Mouse (Mus musculus) macrophage (primary cell): ENCODE measurements at regions not wholly inside any gene's neighbourhood (a gene's known extent, or its start where the extent isn't known, plus 50 kb on each side); places are given as distances from the start of the nearest gene placed in this dataset.

Experiments
- H3K27ac ChIP-seq: fragments of 350-480 bp; formaldehyde crosslinking; 2 replicates; pipeline ENCODE4 v1.9.0; 2021
- H3K36me3 ChIP-seq: fragments of 350-480 bp; formaldehyde crosslinking; 2 replicates; pipeline ENCODE4 v1.9.0; 2021; ENCODE audit errors: inconsistent target
- H3K4me3 ChIP-seq: fragments of 350-480 bp; formaldehyde crosslinking; 2 replicates; pipeline ENCODE4 v1.9.0; 2021; ENCODE audit errors: inconsistent target
- H3K79me2 ChIP-seq: fragments of 350-480 bp; formaldehyde crosslinking; 2 replicates; pipeline ENCODE4 v1.9.0; 2021; ENCODE audit errors: inconsistent target
- WGBS: methylation state at CpG from one replicate; pipeline ENCODE4 v1.1.7; 2026; ENCODE audit warnings: inconsistent platforms; ENCODE audit not compliant: missing documents; 5-methylcytosine and 5-hydroxymethylcytosine counted together

DNA sequence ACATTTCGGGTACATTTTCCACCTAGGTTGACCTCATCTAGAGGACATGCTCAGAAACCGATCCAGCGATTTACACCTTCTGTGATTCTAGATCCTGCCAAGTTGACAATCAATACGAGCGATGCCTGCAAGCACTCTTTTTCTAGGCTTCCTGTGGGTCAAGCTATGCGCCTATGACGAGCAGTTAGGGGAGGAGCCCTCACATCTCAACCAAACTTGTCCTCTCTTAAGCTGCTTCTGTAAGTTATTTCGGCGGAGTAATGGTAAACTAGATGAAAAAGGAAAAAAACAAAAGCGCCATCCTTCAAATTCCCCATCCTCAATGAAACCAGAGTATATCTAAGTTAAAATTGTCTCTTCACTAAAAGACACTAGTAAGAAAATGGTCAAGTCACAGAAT lies 858.5 kb downstream of the Zfp704 start:
- Histone ChIP-seq H3K27ac (no peak overlapping the region), H3K79me2 (no peaks in the 10 kb centered on the region), H3K36me3 (no peaks in the 10 kb centered on the region), H3K4me3 (no peak overlapping the region)
- WGBS = 87% methylated on average over 10 of the region's 10 CpGs

DNA sequence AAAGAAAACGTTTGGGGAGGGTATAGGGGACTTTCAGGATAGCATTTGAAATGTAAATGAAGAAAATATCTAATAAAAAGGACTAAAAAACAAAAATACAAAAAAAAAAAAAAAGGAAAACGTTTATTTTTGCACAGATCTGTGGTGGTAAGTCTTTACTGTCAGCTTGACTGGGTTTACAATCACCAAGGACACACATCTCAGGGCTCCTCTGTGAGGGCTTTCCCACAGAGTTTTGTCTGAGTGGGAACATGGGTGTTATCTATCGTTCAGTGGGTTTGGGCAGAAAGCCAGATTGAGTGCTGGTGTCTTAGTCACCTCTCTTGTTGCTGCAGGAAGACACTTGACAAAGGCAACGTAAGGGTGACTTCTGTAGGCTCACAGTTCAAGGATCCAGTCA lies 859.0 kb downstream of the Zfp704 start:
- WGBS = 82% methylated on average over 4 of the region's 4 CpGs
- Histone ChIP-seq H3K36me3 (no peaks in the 10 kb centered on the region), H3K4me3 (no peak overlapping the region), H3K79me2 (no peaks in the 10 kb centered on the region), H3K27ac (no peak overlapping the region)

DNA sequence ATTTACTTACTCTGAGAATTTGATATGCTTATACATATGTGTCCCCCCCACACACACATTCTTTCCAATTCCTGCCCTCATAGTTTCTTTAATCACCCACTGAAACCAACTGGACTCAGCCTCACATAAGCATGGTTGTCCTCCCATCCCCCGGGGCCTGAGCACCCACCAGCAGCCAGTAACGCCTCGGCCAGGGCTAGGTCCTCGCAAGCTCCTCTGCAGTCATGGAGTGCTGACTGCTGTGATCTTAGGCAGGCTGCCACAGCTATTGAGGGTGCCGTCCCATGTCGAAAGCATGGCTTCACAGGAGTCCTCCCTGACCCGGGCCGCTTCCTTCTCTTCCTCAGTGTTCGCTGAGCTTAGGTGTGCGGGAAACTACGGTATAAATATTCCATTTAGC lies 859.7 kb downstream of the Zfp704 start:
- Histone ChIP-seq H3K4me3 (no peak overlapping the region), H3K79me2 (no peaks in the 10 kb centered on the region), H3K36me3 (no peaks in the 10 kb centered on the region), H3K27ac (no peak overlapping the region)
- WGBS = 93% methylated on average over 11 of the region's 11 CpGs

DNA sequence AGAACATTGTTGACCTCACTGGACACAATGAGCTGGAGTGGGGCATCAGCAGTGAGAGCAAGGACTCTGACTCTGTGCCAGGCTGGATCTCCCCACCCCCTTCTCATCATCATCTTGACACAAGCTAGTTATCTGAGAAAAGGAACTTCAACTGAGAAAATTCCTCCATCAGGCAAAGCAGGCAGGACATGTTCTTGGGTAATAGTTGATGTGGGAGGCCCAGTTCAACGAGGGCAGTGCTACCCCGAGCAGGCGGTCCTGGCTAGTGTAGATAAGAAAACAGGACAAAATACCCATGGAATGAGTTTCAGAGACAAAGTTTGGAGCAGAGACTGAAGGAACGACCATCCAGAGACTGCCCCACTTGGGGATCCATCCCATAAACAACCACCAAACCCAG lies 862.7 kb downstream of the Zfp704 start:
- no peak overlapping the region for H3K4me3 ChIP-seq
- no peaks in the 10 kb centered on the region for H3K79me2 ChIP-seq
- no peaks in the 10 kb centered on the region for H3K36me3 ChIP-seq
- H3K27ac ChIP-seq = peak overlapping the region; percentile 94
- 38% methylated on average over 4 of the region's 4 CpGs for WGBS

DNA sequence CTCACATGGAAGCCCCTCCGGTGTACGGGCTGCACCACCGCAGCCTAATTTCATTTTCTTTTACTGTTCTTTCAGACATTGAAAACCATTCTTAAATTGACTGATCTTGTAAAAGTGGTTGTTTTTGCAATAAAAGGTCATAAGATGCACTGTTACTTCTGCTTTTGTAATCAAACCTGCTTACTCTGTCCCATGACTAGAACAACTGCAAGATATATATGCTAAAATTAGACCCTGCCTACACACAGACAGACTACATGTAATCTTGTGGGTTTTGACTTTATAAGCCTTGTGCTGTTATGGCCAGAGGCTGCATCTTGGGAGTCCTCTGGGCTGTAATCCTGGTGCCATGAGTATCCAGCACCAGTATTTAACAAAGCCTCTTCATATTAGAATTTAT lies 863.2 kb downstream of the Zfp704 start:
- no peaks in the 10 kb centered on the region for H3K36me3 ChIP-seq
- H3K4me3 ChIP-seq = no peak overlapping the region
- H3K79me2 ChIP-seq = no peaks in the 10 kb centered on the region
- WGBS = 59% methylated on average over 3 of the region's 3 CpGs
- H3K27ac ChIP-seq = peak overlapping the region; percentile 94

DNA sequence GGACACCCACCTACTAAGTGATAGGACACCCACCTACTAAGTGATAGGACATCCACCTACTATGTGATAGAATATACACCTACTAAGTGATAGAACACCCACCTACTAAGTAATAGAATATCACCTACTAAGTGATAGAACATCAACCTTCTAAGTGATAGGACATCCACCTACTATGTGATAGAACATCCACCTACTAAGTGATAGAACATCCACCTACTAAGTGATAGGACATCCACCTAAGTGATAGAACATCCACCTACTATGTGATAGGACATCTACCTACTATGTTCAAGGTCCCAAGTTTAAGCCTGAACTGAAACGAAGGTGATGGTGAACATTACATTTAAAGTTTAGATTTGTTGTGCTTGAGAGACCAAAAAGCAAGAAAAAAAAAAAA lies 863.8 kb downstream of the Zfp704 start:
- 100% methylated on average over 1 of the region's 1 CpGs for WGBS
- peak overlapping the region; percentile 94 for H3K27ac ChIP-seq
- no peak overlapping the region for H3K4me3 ChIP-seq
- no peaks in the 10 kb centered on the region for H3K79me2 ChIP-seq
- no peaks in the 10 kb centered on the region for H3K36me3 ChIP-seq

DNA sequence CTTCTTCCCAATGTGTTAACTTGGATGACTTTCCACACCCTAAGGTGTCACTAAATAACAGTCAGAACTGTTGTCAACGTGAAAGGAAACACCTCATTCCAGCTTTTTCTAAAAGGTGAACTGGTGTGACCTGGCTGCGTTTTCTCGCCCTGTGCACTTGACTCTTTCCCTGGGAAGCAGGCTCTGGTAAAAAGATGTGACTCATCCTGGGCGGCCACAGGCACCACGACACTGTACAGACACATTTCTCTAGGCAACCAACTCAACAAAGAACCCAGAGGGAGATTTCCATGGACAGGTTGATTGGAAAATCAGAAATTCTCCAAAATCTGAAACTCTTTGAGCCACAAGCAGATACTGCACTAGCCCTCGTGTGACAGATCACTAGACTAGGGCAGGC lies 865.0 kb downstream of the Zfp704 start:
- Histone ChIP-seq H3K4me3 (no peak overlapping the region), H3K79me2 (no peaks in the 10 kb centered on the region), H3K36me3 (no peaks in the 10 kb centered on the region), H3K27ac (no peak overlapping the region)
- WGBS = 82% methylated on average over 6 of the region's 6 CpGs

DNA sequence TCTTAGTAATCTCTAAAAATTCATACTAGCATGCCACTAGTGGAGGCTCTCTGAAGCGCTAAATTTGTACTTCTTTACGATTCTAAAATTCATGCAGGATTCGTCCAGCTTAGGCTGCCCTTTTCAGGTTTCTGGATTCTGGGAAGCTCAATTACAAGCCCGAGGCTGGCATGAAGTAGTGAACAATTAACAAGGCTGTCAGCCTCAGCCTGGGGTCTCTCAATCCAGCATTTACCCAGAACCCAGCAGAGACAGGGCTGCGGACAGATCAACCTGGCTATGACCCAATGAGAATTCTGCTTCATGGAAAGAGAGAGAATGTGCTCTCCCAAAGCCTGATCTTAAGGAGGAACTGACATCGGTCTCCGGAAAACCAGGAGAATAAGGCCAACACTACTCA lies 866.2 kb downstream of the Zfp704 start:
- H3K27ac ChIP-seq = no peak overlapping the region
- 96% methylated on average over 7 of the region's 7 CpGs for WGBS
- H3K36me3 ChIP-seq = no peaks in the 10 kb centered on the region
- H3K79me2 ChIP-seq = no peaks in the 10 kb centered on the region
- no peak overlapping the region for H3K4me3 ChIP-seq

DNA sequence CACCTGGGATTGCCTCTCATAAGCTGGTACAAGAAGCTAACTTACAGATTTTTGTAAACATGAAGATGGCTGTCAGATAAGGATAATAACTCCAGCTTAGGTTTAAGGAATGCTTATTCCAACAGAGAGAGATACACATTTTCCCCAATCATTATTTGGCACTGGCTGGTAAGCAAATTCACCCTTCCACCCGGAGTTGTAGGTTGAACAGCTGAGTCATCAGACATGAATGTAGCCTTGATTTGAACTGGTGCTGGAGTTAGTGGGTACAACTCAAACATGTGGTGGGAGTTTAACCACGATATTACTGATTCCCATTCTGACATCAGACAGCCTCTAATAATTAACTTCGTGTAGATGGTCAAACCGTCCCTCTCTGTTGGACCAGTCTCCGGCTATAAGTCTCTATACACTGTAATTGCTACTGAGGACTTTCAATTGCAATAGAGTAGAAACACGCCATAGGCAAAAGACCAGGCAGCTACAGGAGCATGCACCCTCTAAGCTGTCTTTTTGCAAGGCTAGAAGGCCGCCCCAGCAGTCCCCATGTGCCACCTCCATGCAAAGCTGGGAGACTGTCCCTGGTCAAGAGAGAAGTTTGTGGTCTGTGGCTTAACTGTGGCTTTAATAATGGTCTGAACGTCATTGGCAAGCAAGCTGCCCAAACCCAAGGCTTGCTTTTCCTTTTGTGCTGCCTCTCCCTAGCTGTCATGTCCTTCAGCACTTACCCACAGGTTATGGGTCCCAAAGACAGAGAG lies 868.4 kb downstream of the Zfp704 start:
- Histone ChIP-seq H3K79me2 (no peaks in the 10 kb centered on the region), H3K27ac (no peak overlapping the region), H3K4me3 (no peak overlapping the region), H3K36me3 (no peaks in the 10 kb centered on the region)
- 65% methylated on average over 8 of the region's 8 CpGs for WGBS

DNA sequence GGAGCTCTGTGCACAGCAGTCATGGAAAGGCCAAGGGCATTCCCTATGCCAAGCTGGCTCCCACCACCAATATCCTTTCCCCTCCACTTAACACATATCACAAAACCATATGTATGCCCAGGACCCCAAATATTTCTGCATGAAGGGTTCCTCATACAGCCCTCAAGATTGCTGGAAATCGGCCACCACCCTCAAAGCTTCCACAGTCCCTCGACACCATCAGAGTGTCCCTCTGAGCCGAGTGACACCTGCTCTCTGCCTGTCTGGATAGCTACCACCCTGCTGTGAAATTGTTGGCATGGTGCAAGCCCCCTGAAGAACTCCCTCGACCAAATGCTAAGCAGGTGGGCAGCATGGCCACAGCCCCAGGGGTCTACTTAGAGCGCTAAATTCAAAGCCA lies 869.2 kb downstream of the Zfp704 start:
- Histone ChIP-seq H3K4me3 (no peak overlapping the region), H3K36me3 (no peaks in the 10 kb centered on the region), H3K79me2 (no peaks in the 10 kb centered on the region), H3K27ac (no peak overlapping the region)
- WGBS = 94% methylated on average over 5 of the region's 5 CpGs

DNA sequence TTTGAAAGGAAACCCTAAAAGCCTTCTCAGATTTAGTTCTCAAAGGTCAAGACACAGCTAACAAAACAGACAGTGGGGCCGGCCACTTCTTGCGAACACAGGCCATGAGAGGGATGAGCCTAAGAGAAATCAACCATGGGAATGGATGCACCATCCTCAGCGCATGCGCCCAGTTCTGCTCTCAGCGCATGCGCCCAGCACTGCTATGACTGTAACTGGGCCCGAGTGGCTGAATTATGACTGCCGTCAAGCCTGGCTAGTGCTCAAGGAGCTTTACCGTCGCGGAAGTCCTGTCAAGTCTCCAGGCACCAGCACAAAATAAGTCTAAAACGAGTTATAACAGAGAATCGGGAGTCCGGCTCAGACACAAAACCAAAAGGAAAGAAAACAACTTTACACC lies 870.6 kb downstream of the Zfp704 start:
- Histone ChIP-seq H3K4me3 (no peak overlapping the region), H3K27ac (no peak overlapping the region), H3K79me2 (no peaks in the 10 kb centered on the region), H3K36me3 (no peaks in the 10 kb centered on the region)
- 93% methylated on average over 14 of the region's 14 CpGs for WGBS

DNA sequence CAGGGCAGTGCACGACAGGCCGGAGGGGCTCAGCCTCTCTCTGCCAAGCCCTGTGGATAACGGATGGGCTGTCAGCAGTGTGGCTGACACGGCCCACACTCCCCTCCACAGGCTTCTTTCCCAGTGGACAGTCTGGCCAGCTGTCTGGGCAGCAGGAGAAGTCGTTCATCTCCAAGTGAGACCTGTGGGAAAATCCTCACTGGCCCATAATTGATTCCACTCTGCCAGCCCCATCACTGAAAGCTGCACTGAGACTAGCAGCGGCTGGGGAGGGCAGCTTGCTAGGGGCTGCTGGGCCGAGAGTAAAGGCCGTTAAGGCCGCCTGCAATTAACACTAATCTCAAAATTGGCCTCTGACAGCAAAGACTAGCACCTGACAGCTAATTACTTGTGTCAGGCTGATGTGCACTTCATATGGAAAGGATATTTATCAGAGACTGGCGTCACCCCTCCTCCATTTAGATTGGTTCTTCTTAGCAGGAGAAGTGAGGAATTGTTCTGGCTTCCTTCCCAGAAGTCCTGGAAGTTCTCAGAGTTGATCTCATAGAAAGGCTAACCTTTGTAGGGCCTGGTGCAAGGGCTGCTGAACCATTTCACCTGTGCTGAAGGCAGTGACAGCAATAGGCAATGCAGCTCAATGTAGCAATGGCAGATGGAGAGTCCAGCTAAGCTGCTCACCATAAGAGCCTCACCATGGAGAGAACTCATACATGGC lies 873.5 kb downstream of the Zfp704 start:
- H3K36me3 ChIP-seq = no peaks in the 10 kb centered on the region
- H3K27ac ChIP-seq = no peak overlapping the region
- no peaks in the 10 kb centered on the region for H3K79me2 ChIP-seq
- no peak overlapping the region for H3K4me3 ChIP-seq
- WGBS = 91% methylated on average over 8 of the region's 10 CpGs

DNA sequence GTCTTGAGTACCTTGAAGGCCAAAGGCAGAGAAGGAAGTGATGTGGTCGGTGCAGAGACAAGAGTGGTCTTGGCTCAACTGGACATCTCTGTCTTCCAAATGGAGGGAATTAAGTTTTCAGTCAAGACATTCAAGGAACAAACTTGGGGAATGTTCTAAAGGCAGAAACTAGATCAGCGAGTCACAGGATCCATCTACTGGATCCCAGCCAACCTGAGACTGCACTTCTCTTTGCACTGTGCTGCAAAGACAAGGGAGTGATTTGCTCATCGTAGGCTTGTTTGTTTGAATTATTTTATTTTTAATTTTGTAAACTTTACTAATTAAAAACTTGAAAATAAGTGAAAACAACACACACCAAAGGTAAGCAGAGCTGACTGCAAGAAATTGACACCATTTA lies 875.8 kb downstream of the Zfp704 start:
- Histone ChIP-seq H3K79me2 (no peaks in the 10 kb centered on the region), H3K36me3 (no peaks in the 10 kb centered on the region), H3K27ac (no peak overlapping the region), H3K4me3 (no peak overlapping the region)
- 46% methylated on average over 3 of the region's 3 CpGs for WGBS

DNA sequence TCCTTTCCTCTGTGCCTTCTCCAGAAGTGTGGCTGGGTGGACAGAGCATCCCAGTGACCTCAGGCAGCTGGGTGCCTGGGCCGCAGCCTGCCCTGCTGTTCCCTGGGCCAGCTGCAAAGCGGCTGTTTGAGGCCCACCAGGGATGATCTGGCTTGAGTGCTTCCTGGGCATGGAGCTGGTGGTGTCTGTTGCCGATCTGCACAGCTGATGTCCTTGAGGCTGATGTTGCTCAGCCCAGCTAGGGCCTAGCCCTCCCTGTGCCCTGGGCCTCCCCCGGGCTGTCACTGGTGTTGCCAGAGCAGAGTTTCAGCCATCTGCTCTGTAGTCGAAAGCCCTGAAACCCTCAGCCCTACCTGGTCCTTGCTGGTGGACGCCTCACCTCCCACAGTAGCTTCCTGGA lies 878.5 kb downstream of the Zfp704 start:
- Histone ChIP-seq H3K27ac (no peak overlapping the region), H3K79me2 (no peaks in the 10 kb centered on the region), H3K36me3 (no peaks in the 10 kb centered on the region), H3K4me3 (no peak overlapping the region)
- 93% methylated on average over 6 of the region's 6 CpGs for WGBS

DNA sequence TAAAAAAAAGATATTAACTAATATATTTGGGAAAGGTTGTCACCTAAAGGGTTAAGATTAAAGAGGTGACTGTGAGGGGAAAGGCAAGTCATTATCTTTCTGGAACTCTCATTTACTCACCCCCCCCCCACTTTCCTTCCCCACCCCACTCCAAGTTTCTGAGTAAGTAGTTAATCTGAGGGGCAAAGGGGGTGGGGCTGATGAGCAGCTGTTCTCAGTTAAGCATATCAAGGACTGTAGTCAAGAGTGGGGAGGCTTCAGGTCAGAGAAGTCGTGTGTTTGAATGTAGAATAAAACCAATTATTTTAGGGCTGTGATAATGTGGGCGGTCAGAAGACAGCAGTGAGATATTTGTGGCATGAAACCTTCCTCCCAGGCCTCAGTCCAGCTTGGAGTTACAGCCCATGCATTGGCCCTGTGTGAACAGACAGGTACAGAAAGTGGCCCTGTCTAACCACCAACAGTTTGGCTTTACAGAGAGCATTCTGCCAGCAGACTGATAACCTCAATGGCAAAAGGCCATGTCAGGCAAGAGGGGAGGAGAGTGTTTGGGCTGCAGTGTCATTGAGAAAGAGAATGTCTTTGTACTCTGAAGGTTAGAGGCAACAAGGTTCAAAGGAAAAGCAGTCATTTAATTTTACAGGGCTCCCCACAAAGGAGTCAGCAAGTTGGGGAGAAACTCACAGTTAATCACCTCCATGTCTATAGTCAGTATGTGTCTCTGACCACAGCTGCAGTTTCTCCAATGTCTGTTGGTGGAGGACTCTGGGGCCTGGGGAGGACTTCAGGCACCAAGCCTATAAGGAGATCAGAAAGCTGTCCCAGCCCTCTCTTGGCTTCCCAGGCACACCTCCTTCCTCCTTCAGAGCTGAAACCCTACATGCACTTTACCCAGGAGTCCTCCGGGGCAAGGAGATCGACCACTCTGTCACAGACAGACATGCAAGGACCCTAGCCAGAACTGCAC lies 888.0 kb downstream of the Zfp704 start:
- no peaks in the 10 kb centered on the region for H3K36me3 ChIP-seq
- 93% methylated on average over 4 of the region's 4 CpGs for WGBS
- H3K79me2 ChIP-seq = no peaks in the 10 kb centered on the region
- H3K27ac ChIP-seq = no peak overlapping the region
- no peak overlapping the region for H3K4me3 ChIP-seq
